Mouse (Mus musculus): ENCODE measurements around the gene Gm45233.

The Gm45233 gene

DNA sequence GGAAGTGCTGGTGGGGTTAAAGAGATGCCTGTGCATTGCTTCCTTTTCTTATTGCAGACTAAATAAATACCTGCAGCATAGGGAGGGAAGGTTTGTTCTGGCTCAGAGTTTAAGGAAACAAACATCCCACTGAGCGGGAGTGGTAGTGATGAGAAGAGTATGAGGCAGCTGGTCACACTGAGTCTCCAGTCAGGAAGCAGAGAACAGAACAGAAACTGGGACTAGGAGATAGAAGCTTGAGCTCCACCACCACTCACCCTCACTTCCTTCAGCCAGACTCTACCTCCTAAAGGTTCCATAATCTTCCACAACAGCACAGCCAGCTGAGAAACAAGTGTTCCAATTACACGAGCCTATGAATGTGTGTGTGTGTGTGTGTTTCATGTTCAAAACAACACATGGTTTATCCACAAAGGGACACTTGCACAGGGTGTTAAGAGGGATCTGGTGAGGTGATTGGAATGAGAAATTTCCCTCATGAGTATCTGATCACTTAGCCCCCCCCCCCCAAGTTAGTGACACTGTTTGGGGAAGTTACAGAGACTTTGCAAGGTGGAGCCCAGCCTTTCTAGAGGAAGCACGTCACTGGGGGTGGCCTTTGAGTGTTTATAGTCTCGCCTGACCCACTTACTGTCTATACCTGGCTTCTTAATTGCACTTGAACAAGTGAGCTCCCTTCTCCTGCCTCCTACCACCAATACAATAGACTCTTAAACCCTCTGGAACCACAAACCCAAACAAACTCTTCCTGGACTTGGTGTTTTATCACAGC lies 68.0 kb downstream of the Gm45233 start:
- DNase-seq (ENCODE audit: low spot score) = no peak

DNA sequence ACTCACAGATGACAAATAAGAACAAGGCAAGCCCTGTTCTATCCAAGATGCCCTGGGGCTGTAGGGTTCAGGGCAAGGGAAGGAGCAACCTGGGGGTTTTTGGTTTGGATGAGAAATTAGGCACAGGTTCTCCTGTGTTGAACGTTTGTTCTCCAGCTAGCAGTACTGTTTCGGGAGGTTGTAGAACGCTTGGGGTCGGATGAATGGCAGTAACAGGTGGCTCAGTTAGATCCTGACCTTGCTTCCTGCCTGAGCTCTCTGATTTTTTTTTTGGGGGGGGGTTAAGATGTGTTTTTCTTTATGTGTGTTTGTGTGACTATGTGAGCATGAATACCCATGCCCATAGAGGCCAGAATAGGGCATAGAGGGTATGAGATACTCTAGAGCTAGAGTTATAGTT lies 68.6 kb downstream of the Gm45233 start:
- DNase-seq (ENCODE audit: low spot score) = no peak

Data from layer of hippocampus, adult 9-10 months (tissue).